Mouse (Mus musculus) MEL (cell line): Measurements from ENCODE around the gene Scn3b. TPM values are rescaled to one million over a fixed set of nuclear protein-coding genes. Genes with fewer than 3 reads are reported as not detected.

Source experiments
- DNase-seq: peaks from one replicate; pipeline ENCODE4 v3.0.0; 2011; ENCODE audit warnings: low read depth, low spot score
- H3K27ac ChIP-seq: 2 replicates; pipeline ENCODE4 v1.5.1; 2012; ENCODE audit warnings: low read depth, mild to moderate bottlenecking, control low read depth, low read length, moderate library complexity; ENCODE audit not compliant: control insufficient read depth
- H3K27me3 ChIP-seq, 2 experiments: fragments of 150-350 bp in 1 of 2; sonication (generic) in 1 of 2; 2 replicates each; pipeline ENCODE4 v1.6.1; 2012; ENCODE audit warnings: low read length in 2 of 2, mild to moderate bottlenecking in 2 of 2, improper control_type of control experiment in 1 of 2, moderate library complexity in 1 of 2; ENCODE audit not compliant: insufficient read depth in 2 of 2, control insufficient read depth in 1 of 2
- H3K36me3 ChIP-seq, 2 experiments: 2 replicates each; pipeline ENCODE4 v1.6.1; 2012 to 2014; ENCODE audit warnings: low read length in 2 of 2, improper control_type of control experiment in 1 of 2, inconsistent platforms in 1 of 2, mild to moderate bottlenecking in 1 of 2; ENCODE audit not compliant: insufficient read depth in 2 of 2, control insufficient read depth in 1 of 2
- H3K4me1 ChIP-seq, 2 experiments: fragments of 150-350 bp in 1 of 2; sonication (generic) in 1 of 2; 2 replicates each; pipeline ENCODE4 v1.6.1; 2012; ENCODE audit warnings: low read length in 2 of 2, improper control_type of control experiment in 1 of 2, mild to moderate bottlenecking in 1 of 2; ENCODE audit not compliant: insufficient read depth in 2 of 2, control insufficient read depth in 1 of 2
- H3K4me3 ChIP-seq, 2 experiments: fragments of 150-350 bp in 1 of 2; sonication (generic) in 1 of 2; 2 replicates each; pipeline ENCODE4 v1.5.1; 2012; ENCODE audit warnings: low read depth in 2 of 2, low read length in 2 of 2, mild to moderate bottlenecking in 2 of 2, moderate library complexity in 2 of 2, control low read depth in 1 of 2, improper control_type of control experiment in 1 of 2; ENCODE audit not compliant: control insufficient read depth in 1 of 2, insufficient read depth in 1 of 2
- H3K79me2 ChIP-seq: 2 replicates; pipeline ENCODE4 v1.6.1; 2012; ENCODE audit warnings: mild to moderate bottlenecking, low read length, moderate library complexity; ENCODE audit not compliant: control insufficient read depth, poor library complexity, insufficient read depth
- H3K9ac ChIP-seq: 2 replicates; pipeline ENCODE4 v1.6.1; 2012; ENCODE audit warnings: low read depth, mild to moderate bottlenecking, control low read depth, low read length, moderate library complexity; ENCODE audit not compliant: control insufficient read depth, poor library complexity, severe bottlenecking
- H3K9me3 ChIP-seq: fragments of 150-350 bp; sonication (generic); replicated peaks from 2 replicates; pipeline ENCODE4 v1.6.1; 2012; ENCODE audit warnings: mild to moderate bottlenecking, low read length, improper control_type of control experiment, moderate library complexity; ENCODE audit not compliant: insufficient read depth
- BHLHE40 ChIP-seq: IDR thresholded peaks from 2 replicates; pipeline ENCODE4 v1.6.1; 2012; ENCODE audit warnings: low read depth, mild to moderate bottlenecking, inconsistent platforms, low read length, improper control_type of control experiment, borderline replicate concordance
- CHD2 ChIP-seq: IDR thresholded peaks from 2 replicates; pipeline ENCODE4 v1.6.1; 2011; ENCODE audit warnings: low read length, improper control_type of control experiment
- E2F4 ChIP-seq: IDR thresholded peaks from 2 replicates; pipeline ENCODE4 v1.6.1; 2011; ENCODE audit warnings: low read depth, low read length, improper control_type of control experiment, borderline replicate concordance
- ELF1 ChIP-seq: IDR thresholded peaks from 2 replicates; pipeline ENCODE4 v1.6.1; 2014; ENCODE audit warnings: low read depth, mild to moderate bottlenecking, inconsistent platforms, low read length, improper control_type of control experiment, moderate library complexity
- ETS1 ChIP-seq: IDR thresholded peaks from 2 replicates; pipeline ENCODE4 v1.6.1; 2012; ENCODE audit warnings: low read depth, mild to moderate bottlenecking, inconsistent platforms, low read length, improper control_type of control experiment, moderate library complexity
- MAX ChIP-seq: IDR thresholded peaks from 2 replicates; pipeline ENCODE4 v1.6.1; 2011; ENCODE audit warnings: low read length, improper control_type of control experiment
- MXI1 ChIP-seq: IDR thresholded peaks from 2 replicates; pipeline ENCODE4 v1.6.1; 2011; ENCODE audit warnings: mild to moderate bottlenecking, low read depth, low read length, improper control_type of control experiment
- NELFE ChIP-seq: IDR thresholded peaks from 2 replicates; pipeline ENCODE4 v1.6.1; 2011; ENCODE audit warnings: low read depth, low read length, improper control_type of control experiment
- SIN3A ChIP-seq: IDR thresholded peaks from 2 replicates; pipeline ENCODE4 v1.6.1; 2012; ENCODE audit warnings: low read length, improper control_type of control experiment, inconsistent platforms
- TBP ChIP-seq: IDR thresholded peaks from 2 replicates; pipeline ENCODE4 v1.8.0; 2011; ENCODE audit warnings: low read depth, low read length, improper control_type of control experiment
- TCF12 ChIP-seq: IDR thresholded peaks from 2 replicates; pipeline ENCODE4 v1.6.1; 2014; ENCODE audit warnings: low read depth, mild to moderate bottlenecking, inconsistent platforms, low read length, improper control_type of control experiment, moderate library complexity
- UBTF ChIP-seq: IDR thresholded peaks from 2 replicates; pipeline ENCODE4 v1.6.1; 2012; ENCODE audit warnings: low read depth, mild to moderate bottlenecking, inconsistent platforms, low read length, improper control_type of control experiment, moderate library complexity, borderline replicate concordance; ENCODE audit not compliant: insufficient read depth
- ZC3H11A ChIP-seq: IDR thresholded peaks from 2 replicates; pipeline ENCODE4 v1.6.1; 2012; ENCODE audit warnings: low read depth, mild to moderate bottlenecking, inconsistent platforms, low read length, improper control_type of control experiment
- ZMIZ1 ChIP-seq: IDR thresholded peaks from 2 replicates; pipeline ENCODE4 v1.6.1; 2012; ENCODE audit warnings: low read depth, mild to moderate bottlenecking, inconsistent platforms, low read length, improper control_type of control experiment, moderate library complexity
- ZNF384 ChIP-seq: IDR thresholded peaks from 2 replicates; pipeline ENCODE4 v1.6.1; 2012; ENCODE audit warnings: low read depth, mild to moderate bottlenecking, inconsistent platforms, low read length, improper control_type of control experiment
- polyA plus RNA-seq, 2 experiments: library from polyadenylated mRNA; stranded (reverse) in 1 of 2; unstranded in 1 of 2; fragments of >175 nt in 1 of 2; fragments of >200 nt in 1 of 2; gene quantifications; 2 replicates each; pipeline versions ENCODE4 v1.2.1 to v1.2.4; 2012; ENCODE audit warnings: low replicate concordance in 2 of 2, low read depth in 1 of 2; ENCODE audit not compliant: insufficient read length in 2 of 2, insufficient read depth in 1 of 2, missing spikeins in 1 of 2
- total RNA-seq: library from RNA; depleted of rRNA; stranded (reverse); fragments of 300-350 nt; gene quantifications from 2 replicates; pipeline ENCODE4 v1.2.3, GENCODE M21; 2012

The Scn3b gene
- total and polyA plus RNA-seq, 3 experiments = not detected

GRCm38 (mm10) chr9:40252459-40252858, 16.6 kb upstream of the Scn3b start:
- no peaks in the 10 kb centered on the region for H3K4me1 ChIP-seq
- no peak for DNase-seq
- no peak for TF ChIP-seq E2F4
- TF ChIP-seq SIN3A = no peak
- TF ChIP-seq UBTF = no peak
- TF ChIP-seq ELF1 = no peak
- no peak for TF ChIP-seq TCF12
- TF ChIP-seq BHLHE40 = no peak
- TF ChIP-seq ETS1 = no peak
- TF ChIP-seq, all 39 proteins: peak for 0
- Histone ChIP-seq H3K9ac (no peak overlapping the region), H3K9me3 (no peaks in the 10 kb centered on the region), H3K36me3 (no peaks in the 10 kb centered on the region), H3K27me3 (no peaks in the 10 kb centered on the region), H3K4me3 (no peak overlapping the region), H3K27ac (no peak overlapping the region), H3K79me2 (no peaks in the 10 kb centered on the region)

- Histone ChIP-seq H3K79me2 (no peaks in the 10 kb centered on the region), H3K4me3 (no peak overlapping the region), H3K27ac (no peak overlapping the region), H3K9ac (no peak overlapping the region), H3K4me1 (no peaks in the 10 kb centered on the region), H3K9me3 (no peaks in the 10 kb centered on the region), H3K36me3 (no peaks in the 10 kb centered on the region), H3K27me3 (no peaks in the 10 kb centered on the region)
- TF ChIP-seq ETS1 (no peak), ZMIZ1 (no peak), MAX (no peak), ZNF384 (no peak), TBP (no peak), ZC3H11A (no peak), MXI1 (no peak), CHD2 (no peak)
- DNase-seq = no peak
These were observed 5.1 kb upstream of the Scn3b start for GRCm38 (mm10) chr9:40263874-40264273.

GRCm38 (mm10) chr9:40268040-40268747, 823 bp upstream of the Scn3b start:
- no peaks in the 10 kb centered on the region for H3K4me1 ChIP-seq
- DNase-seq = no peak
- no peak for TF ChIP-seq NELFE
- TF ChIP-seq, all 39 proteins: peak for 0
- Histone ChIP-seq H3K9me3 (no peaks in the 10 kb centered on the region), H3K9ac (no peak overlapping the region), H3K79me2 (no peaks in the 10 kb centered on the region), H3K27ac (no peak overlapping the region), H3K36me3 (no peaks in the 10 kb centered on the region), H3K4me3 (no peak overlapping the region), H3K27me3 (no peaks in the 10 kb centered on the region)
